Mouse (Mus musculus): ENCODE data around the gene Gm14226. TPM values are rescaled to one million over a fixed set of nuclear protein-coding genes. Genes with fewer than 3 reads are reported as not detected.
"Not testable (repeated sequence)": the region's sequence is repeated elsewhere in the genome, so short reads cannot be mapped to it uniquely, and the experiment has no call there.

Gm14226 gene
- 0.04 and 0.05 TPM in 2 replicates for polyA plus RNA-seq (2012; rRNA removed)

DNA sequence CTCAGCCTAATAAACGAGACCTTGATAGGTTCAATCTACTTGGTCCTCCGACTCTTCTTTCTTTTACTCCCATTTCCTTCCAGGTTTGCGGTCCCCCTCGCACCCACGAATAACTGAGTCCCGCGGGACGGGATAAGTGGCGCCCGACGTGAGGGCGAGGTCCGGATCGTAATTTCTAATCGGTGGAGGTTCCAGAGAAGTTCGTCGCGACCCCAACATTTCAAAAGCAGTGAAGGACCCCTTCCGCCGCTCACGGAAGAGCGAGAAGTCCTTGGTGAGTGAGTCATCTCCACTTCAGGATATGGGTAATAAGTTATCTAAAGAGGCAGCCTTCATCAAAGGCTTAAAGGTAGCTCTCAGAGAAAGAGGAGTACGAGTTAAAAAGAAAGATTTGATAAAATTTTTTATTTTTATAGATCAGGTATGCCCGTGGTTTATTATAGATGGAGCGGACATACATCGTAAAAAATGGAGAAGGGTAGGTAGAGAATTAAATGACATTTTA, at the start of gene Gm14226:
Gene Gm14226 (plus strand): TSS at position 16 of the 505 bp plus-strand sequence.
- DNase-seq (ENCODE audit: low read depth, low spot score), result not testable (repeated sequence)
- WGBS, result 5% methylated on average over 24 of the region's 26 CpGs

GRCm38 (mm10) chr2:154969740-154970397, 48.2 kb upstream of the Gm14226 start:
- not testable (repeated sequence) for DNase-seq (ENCODE audit: low read depth, low spot score)
- WGBS, result 71% methylated on average over 14 of the region's 14 CpGs

DNA sequence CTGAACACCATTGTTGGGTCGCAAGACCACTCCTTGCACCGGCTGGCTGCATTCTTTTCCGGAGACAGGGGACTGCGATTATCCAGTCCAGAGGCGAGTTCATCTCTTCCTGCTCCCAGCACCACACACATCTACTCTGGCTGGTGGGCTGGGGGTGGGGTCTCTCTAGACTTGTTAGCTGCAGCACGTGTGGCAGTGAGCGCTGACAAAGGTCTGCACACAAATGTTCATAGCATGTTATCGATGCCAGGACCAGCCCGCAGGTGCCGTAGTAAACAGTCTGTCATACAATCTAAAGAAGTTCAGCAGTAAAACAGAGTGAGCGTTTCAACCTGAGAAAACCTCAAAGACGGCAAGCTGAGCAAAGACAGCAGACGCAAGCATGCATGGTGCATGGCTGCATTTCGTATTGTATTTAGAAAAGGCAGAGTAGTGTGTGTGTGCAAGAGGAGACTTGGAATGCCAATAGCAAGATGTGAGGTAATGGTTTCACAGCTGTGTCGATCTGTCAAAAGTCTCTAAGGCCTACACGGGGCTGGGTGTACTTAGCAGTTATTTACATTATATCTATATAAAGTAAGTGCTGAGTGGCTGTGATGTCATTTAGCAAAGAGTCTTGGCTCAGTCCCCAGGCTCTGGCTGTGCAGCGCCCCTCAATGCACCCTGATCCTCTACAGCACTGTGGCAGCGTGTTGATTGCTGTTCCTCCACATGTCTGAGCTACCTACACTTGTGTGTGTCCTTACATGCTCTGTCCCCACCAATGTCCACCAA, 46.0 kb upstream of the Gm14226 start:
- no peak for DNase-seq (ENCODE audit: low read depth, low spot score)
- WGBS, result 43% methylated on average over 18 of the region's 18 CpGs

GRCm38 (mm10) chr2:154972981-154973380, 45.1 kb upstream of the Gm14226 start:
- DNase-seq (ENCODE audit: low read depth, low spot score), result no peak
- 82% methylated on average over 5 of the region's 5 CpGs for WGBS

- 64% methylated on average over 1 of the region's 1 CpGs for WGBS
- no peak for DNase-seq (ENCODE audit: low read depth, low spot score)
Observed at GRCm38 (mm10) chr2:154986609-154987008, 31.5 kb upstream of the Gm14226 start.

DNA sequence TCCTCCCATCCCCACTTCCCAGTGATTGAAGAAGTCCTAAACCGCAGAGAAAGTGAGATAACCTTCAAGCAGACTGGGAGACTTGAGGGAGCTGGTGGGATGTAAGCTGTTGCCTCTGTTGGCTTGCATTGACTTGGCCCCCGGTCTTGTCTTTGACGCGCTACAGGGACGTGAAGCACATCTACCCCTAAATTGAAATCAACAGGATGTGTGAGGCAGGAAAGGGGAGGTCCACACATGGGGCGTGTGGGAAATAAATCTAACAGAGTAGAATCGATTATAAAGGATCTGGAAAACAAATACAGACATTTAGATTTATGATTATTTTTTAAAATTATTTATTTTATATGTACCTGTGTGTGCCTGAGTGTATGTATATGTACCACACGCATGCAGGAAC, 26.7 kb upstream of the Gm14226 start:
- DNase-seq (ENCODE audit: low read depth, low spot score), result no peak
- WGBS, result 75% methylated on average over 8 of the region's 8 CpGs

- 79% methylated on average over 5 of the region's 5 CpGs for WGBS
- DNase-seq (ENCODE audit: low read depth, low spot score), result no peak
Observed at GRCm38 (mm10) chr2:154992083-154992482, 26.0 kb upstream of the Gm14226 start.

DNA sequence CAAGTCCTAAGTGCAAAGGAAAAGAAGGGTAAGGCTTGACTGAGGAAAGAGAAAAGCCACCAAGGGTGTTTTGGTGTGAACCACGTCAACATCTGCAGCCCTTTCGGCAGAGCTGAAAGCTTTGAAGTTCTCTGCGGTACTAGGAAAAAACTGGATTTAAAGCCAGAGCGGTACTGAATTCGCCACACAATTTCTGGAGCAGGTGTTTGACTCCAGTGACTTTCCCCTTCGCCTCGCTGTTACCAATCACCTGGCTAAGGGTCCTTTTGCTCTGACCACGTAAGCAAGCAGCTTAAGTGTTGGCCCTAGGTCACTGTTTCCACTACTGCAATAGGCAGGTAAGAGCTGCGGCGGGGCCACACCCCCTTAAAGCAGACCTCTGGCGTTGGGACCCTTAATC, 12.6 kb upstream of the Gm14226 start:
- 95% methylated on average over 11 of the region's 11 CpGs for WGBS
- no peak for DNase-seq (ENCODE audit: low read depth, low spot score)

DNA sequence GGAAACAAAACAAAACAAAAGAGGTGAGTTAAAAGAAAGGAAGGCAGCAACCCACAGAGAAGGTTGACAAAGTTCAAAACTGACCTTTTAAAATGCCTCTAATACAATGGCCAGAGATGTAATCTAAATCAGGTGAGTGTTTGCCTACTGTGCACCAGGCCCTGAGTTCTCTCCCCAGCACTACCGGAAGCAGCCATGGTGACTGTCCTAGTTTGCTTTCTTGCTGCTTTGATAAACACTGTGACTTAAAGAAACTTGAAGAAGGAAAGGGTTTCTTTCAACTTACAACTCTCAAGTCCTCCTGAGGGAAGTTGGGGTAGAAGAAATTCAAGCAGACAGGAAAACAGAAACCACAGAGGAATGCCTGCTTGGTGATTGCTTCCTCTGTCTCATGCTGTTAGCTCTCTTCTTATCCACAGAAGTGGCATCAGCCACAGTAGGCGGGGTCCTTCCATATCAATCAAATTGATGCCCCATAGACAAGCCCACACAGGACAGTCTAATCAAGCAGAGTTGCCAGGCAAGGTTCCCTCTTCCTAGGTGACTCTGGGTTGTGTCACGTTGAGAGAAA, 6.9 kb upstream of the Gm14226 start:
- 73% methylated on average over 3 of the region's 3 CpGs for WGBS
- DNase-seq (ENCODE audit: low read depth, low spot score), result no peak

- WGBS, result 94% methylated on average over 6 of the region's 6 CpGs
- DNase-seq (ENCODE audit: low read depth, low spot score), result no peak
Observed at GRCm38 (mm10) chr2:155012991-155013390, 5.1 kb upstream of the Gm14226 start.

GRCm38 (mm10) chr2:155016751-155017150, 1.3 kb upstream of the Gm14226 start:
- 45% methylated on average over 8 of the region's 9 CpGs for WGBS
- DNase-seq (ENCODE audit: low read depth, low spot score), result not testable (repeated sequence)

- peak; percentile 25 for DNase-seq (ENCODE audit: low read depth, low spot score)
- under 1% methylated on average over 38 of the region's 38 CpGs for WGBS
Observed at GRCm38 (mm10) chr2:155018762-155019641, 936 bp downstream of the Gm14226 start.

- DNase-seq (ENCODE audit: low read depth, low spot score), result peak; percentile 97
- WGBS, result under 1% methylated on average over 22 of the region's 22 CpGs
Observed at GRCm38 (mm10) chr2:155019673-155020072, 1.6 kb downstream of the Gm14226 start.

DNA sequence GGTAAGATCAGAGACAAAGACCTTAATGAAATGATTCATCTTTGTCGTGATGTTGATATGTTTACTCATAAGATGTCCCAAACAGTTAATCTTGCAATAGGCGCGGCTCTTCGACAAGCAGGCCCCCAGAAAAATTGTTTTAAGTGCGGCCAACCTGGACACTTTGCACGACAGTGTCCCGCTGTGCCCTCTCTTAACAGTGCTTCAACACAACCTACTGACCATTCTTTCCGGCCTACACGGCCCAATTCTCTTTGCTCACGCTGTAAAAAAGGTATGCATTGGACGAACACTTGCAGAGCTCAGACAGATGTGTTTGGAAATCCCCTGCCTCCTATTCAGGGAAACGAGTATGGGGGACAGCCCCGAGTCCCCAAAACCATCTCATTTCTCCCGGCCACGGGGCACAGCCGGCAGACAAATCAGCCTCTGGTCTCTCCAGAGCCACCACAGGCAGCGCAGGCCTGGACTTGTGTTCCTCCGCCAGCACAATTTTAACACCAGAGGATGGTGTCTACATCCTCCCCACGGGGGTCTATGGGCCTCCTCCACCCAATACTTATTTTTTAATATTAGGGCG, 2.3 kb downstream of the Gm14226 start:
- 58% methylated on average over 20 of the region's 20 CpGs for WGBS
- DNase-seq (ENCODE audit: low read depth, low spot score), result not testable (repeated sequence)

- WGBS, result 59% methylated on average over 7 of the region's 7 CpGs
- DNase-seq (ENCODE audit: low read depth, low spot score), result no peak
Observed at GRCm38 (mm10) chr2:155030831-155031230, 12.8 kb downstream of the Gm14226 start.

DNA sequence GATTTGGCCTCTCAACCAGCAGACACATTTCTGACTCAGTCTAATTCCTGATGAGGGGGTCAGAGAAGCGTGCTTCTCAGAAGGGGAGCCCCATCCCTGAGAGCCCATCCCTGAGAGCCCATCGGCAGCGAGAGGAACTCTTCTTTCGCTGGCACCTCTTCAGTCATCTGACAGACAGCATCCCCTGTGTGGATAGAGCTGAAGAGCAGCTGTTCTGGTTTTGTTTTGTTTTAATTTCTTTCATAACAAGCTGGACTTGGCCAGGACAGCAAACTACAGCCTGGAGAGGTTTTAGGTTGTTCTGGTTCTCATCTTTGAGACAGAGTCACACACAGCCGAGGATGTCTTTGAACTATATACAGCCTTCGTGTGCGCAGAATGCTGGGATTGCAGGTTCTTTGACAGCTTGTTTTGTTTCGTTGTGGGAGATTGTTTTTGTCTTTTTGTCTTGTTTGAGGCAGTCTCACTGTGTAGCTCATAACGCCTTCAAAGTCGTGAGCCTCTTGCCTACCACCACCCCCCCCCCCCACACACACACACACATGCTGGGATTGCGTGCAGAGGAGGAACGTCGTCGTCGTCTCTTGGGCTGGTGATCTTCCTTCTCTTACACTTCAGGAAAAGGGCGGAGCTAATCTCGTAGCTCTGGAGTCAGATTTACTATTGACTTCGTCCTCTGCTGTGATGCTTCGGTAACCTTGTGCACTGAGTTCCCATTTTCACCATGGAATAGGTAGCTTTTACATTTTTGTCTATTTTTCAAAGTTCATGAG, 15.1 kb downstream of the Gm14226 start:
- 34% methylated on average over 19 of the region's 19 CpGs for WGBS
- DNase-seq (ENCODE audit: low read depth, low spot score), result no peak

- no peak for DNase-seq (ENCODE audit: low read depth, low spot score)
- WGBS, result 50% methylated on average over 4 of the region's 4 CpGs
Observed at GRCm38 (mm10) chr2:155039956-155040355, 21.9 kb downstream of the Gm14226 start.

- 72% methylated on average over 3 of the region's 3 CpGs for WGBS
Observed at GRCm38 (mm10) chr2:155044542-155044941, 26.5 kb downstream of the Gm14226 start.

More at GRCm38 (mm10) chr2:155044542-155044941, 26.5 kb downstream of the Gm14226 start:
- DNase-seq (ENCODE audit: low read depth, low spot score), result no peak

Data from large intestine, adult 2 months (tissue).